Mouse (Mus musculus) liver, adult 2 months (tissue): ENCODE results near the gene Bcas3. TPM values are rescaled to one million over a fixed set of nuclear protein-coding genes. Genes with fewer than 3 reads are reported as not detected.

Source experiments
- DNase-seq: peaks from one replicate; pipeline ENCODE4 v3.0.0-alpha.2; 2011; ENCODE audit warnings: low read depth, low spot score; ENCODE audit errors: extremely low read depth
- H3K27ac ChIP-seq: fragments of 200-500 bp; replicated peaks from 2 replicates; pipeline ENCODE4 v1.5.1; 2012; ENCODE audit warnings: low read depth, mild to moderate bottlenecking, control low read depth, inconsistent platforms, low read length; ENCODE audit not compliant: insufficient read depth
- H3K27me3 ChIP-seq: fragments of 200-500 bp; 2 replicates; pipeline ENCODE4 v1.6.1; 2012; ENCODE audit warnings: mild to moderate bottlenecking, moderate library complexity, low read length, inconsistent platforms; ENCODE audit not compliant: control insufficient read depth, insufficient read depth
- H3K36me3 ChIP-seq: fragments of 200-500 bp; 2 replicates; pipeline ENCODE4 v1.6.1; 2012; ENCODE audit warnings: low read length, inconsistent platforms; ENCODE audit not compliant: control insufficient read depth, insufficient read depth
- H3K4me1 ChIP-seq: fragments of 200-500 bp; 2 replicates; pipeline ENCODE4 v1.6.1; 2011; ENCODE audit warnings: low read length; ENCODE audit not compliant: control insufficient read depth, insufficient read depth
- H3K4me3 ChIP-seq: fragments of 200-500 bp; 2 replicates; pipeline ENCODE4 v1.5.1; 2011; ENCODE audit warnings: low read depth, mild to moderate bottlenecking, control low read depth, low read length, moderate library complexity; ENCODE audit not compliant: insufficient read depth
- H3K79me2 ChIP-seq: fragments of 200-500 bp; 2 replicates; pipeline ENCODE4 v1.6.1; 2012; ENCODE audit warnings: inconsistent platforms, mild to moderate bottlenecking, low read length, moderate library complexity; ENCODE audit not compliant: control insufficient read depth, insufficient read depth
- H3K9ac ChIP-seq: fragments of 200-500 bp; 2 replicates; pipeline ENCODE4 v1.6.1; 2012; ENCODE audit warnings: low read depth, mild to moderate bottlenecking, control low read depth, inconsistent platforms, low read length
- CTCF ChIP-seq: fragments of 200-500 bp; IDR thresholded peaks from 2 replicates; pipeline ENCODE4 v1.5.1; 2011; ENCODE audit warnings: low read depth, low read length, control low read depth
- POLR2A ChIP-seq: fragments of 200-500 bp; IDR thresholded peaks from 2 replicates; pipeline ENCODE4 v1.6.1; 2011; ENCODE audit warnings: low read length, control low read depth; ENCODE audit not compliant: insufficient read depth; ENCODE audit errors: extremely low read depth
- WGBS: fragments of 180-500 bp; shearing (Covaris S2); methylation state at CpG from one replicate; pipeline ENCODE4 v1.1.7; 2018; 5-methylcytosine and 5-hydroxymethylcytosine counted together
- polyA plus RNA-seq: library from polyadenylated mRNA; depleted of rRNA; stranded (reverse); fragments of >200 nt; gene quantifications from 2 replicates; pipeline ENCODE4 v1.2.3, GENCODE M21; 2012
- total RNA-seq: library from RNA; depleted of rRNA; stranded (reverse); fragments of >200 nt; gene quantifications from 2 replicates; pipeline ENCODE4 v1.2.3, GENCODE M21; 2014

The Bcas3 gene
- total and polyA plus RNA-seq, 2 experiments: 16.5 to 21.4 TPM

- no peak overlapping the region for H3K9ac ChIP-seq
- TF ChIP-seq POLR2A (no peak), CTCF (no peak)
- WGBS: 69% methylated on average over 2 of the region's 2 CpGs
- no peaks in the 10 kb centered on the region for H3K36me3 ChIP-seq
- DNase-seq: no peak
- H3K4me3 ChIP-seq: no peak overlapping the region
- no peaks in the 10 kb centered on the region for H3K27me3 ChIP-seq
- no peaks in the 10 kb centered on the region for H3K79me2 ChIP-seq
- no peaks in the 10 kb centered on the region for H3K4me1 ChIP-seq
- H3K27ac ChIP-seq: no peak overlapping the region
These were observed 268.5 kb downstream of the Bcas3 start for GRCm38 (mm10) chr11:85621486-85621885.

GRCm38 (mm10) chr11:85621994-85622393 lies 269.0 kb downstream of the Bcas3 start:
- peaks cover 3% of the 10 kb centered on the region; the same call in 1 of the 2 replicates for H3K4me1 ChIP-seq
- H3K27ac ChIP-seq: no peak overlapping the region
- 92% methylated on average over 8 of the region's 8 CpGs for WGBS
- TF ChIP-seq CTCF: no peak
- TF ChIP-seq POLR2A: no peak
- H3K9ac ChIP-seq: no peak overlapping the region
- H3K4me3 ChIP-seq: no peak overlapping the region
- H3K36me3 ChIP-seq: no peaks in the 10 kb centered on the region
- no peaks in the 10 kb centered on the region for H3K79me2 ChIP-seq
- DNase-seq: no peak
- no peaks in the 10 kb centered on the region for H3K27me3 ChIP-seq

GRCm38 (mm10) chr11:85625206-85625605 lies 272.2 kb downstream of the Bcas3 start:
- TF ChIP-seq CTCF (no peak), POLR2A (no peak)
- no peak for DNase-seq
- no peaks in the 10 kb centered on the region for H3K27me3 ChIP-seq
- H3K27ac ChIP-seq: no peak overlapping the region
- H3K4me1 ChIP-seq: peaks cover 3% of the 10 kb centered on the region; the same call in 1 of the 2 replicates
- H3K79me2 ChIP-seq: no peaks in the 10 kb centered on the region
- no peak overlapping the region for H3K9ac ChIP-seq
- 96% methylated on average over 5 of the region's 5 CpGs for WGBS
- H3K4me3 ChIP-seq: no peak overlapping the region
- no peaks in the 10 kb centered on the region for H3K36me3 ChIP-seq

- TF ChIP-seq CTCF (peak; percentile 20; the same call in 1 of the 2 replicates), POLR2A (no peak)
- DNase-seq: no peak
- Histone ChIP-seq H3K79me2 (no peaks in the 10 kb centered on the region), H3K36me3 (no peaks in the 10 kb centered on the region), H3K9ac (no peak overlapping the region), H3K27ac (no peak overlapping the region; the same call in 1 of the 2 replicates), H3K27me3 (no peaks in the 10 kb centered on the region), H3K4me1 (peaks cover 3% of the 10 kb centered on the region; the same call in 1 of the 2 replicates), H3K4me3 (no peak overlapping the region)
- 87% methylated on average over 2 of the region's 2 CpGs for WGBS
These were observed 273.9 kb downstream of the Bcas3 start for GRCm38 (mm10) chr11:85626846-85627245.

- WGBS: 85% methylated on average over 3 of the region's 3 CpGs
- no peak for TF ChIP-seq CTCF
- no peak for TF ChIP-seq POLR2A
- peaks cover 3% of the 10 kb centered on the region; the same call in 1 of the 2 replicates for H3K4me1 ChIP-seq
- H3K79me2 ChIP-seq: no peaks in the 10 kb centered on the region
- no peak overlapping the region for H3K4me3 ChIP-seq
- no peaks in the 10 kb centered on the region for H3K36me3 ChIP-seq
- no peaks in the 10 kb centered on the region for H3K27me3 ChIP-seq
- H3K9ac ChIP-seq: no peak overlapping the region
- no peak for DNase-seq
- H3K27ac ChIP-seq: no peak overlapping the region
These were observed 274.4 kb downstream of the Bcas3 start for GRCm38 (mm10) chr11:85627405-85627804.

GRCm38 (mm10) chr11:85628303-85629063 lies 275.5 kb downstream of the Bcas3 start:
- Histone ChIP-seq H3K4me3 (no peak overlapping the region), H3K9ac (no peak overlapping the region), H3K79me2 (no peaks in the 10 kb centered on the region), H3K27me3 (no peaks in the 10 kb centered on the region), H3K27ac (no peak overlapping the region), H3K4me1 (peaks cover 3% of the 10 kb centered on the region; the same call in 1 of the 2 replicates), H3K36me3 (no peaks in the 10 kb centered on the region)
- TF ChIP-seq POLR2A (no peak), CTCF (no peak)
- WGBS: 82% methylated on average over 13 of the region's 13 CpGs
- DNase-seq: no peak
